Mouse (Mus musculus) fat pad, adult 2 months (tissue): ENCODE results near the gene Etnk2.
"Not testable (repeated sequence)": the region's sequence is repeated elsewhere in the genome, so short reads cannot be mapped to it uniquely, and the experiment has no call there.

Source experiments
- DNase-seq: peaks from one replicate; pipeline ENCODE4 v3.0.0-alpha.2; 2011; ENCODE audit warnings: low read depth, low spot score; ENCODE audit errors: extremely low read depth

Gene Etnk2

GRCm38 (mm10) chr1:133363276-133364021, at the start of gene Etnk2:
Gene Etnk2, plus strand, starts transcription at chr1:133363572.
- DNase-seq = no peak

- no peak for DNase-seq
Observed at GRCm38 (mm10) chr1:133314364-133314763, 49.0 kb upstream of the Etnk2 start.

DNA sequence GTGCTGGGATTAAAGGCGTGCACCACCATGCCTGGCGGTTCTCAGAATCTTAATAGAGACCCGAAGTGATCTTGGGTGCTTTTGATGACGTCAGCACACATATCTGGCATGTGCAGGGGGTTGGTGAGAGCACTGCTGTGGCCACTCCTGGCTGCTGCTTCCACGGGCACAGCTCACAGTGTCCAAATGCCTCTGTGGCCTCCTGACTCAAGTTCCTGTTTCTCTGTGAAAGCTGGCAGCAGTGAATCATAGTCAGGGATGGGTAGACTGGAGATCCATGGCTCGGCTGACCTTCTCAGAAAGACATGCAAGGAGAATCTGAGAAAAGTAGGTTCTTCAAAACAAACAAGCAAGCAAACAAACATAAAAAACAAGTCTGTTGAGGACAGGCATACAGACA, 47.6 kb upstream of the Etnk2 start:
- DNase-seq = no peak

- no peak for DNase-seq
Observed at GRCm38 (mm10) chr1:133316577-133316976, 46.8 kb upstream of the Etnk2 start.

DNA sequence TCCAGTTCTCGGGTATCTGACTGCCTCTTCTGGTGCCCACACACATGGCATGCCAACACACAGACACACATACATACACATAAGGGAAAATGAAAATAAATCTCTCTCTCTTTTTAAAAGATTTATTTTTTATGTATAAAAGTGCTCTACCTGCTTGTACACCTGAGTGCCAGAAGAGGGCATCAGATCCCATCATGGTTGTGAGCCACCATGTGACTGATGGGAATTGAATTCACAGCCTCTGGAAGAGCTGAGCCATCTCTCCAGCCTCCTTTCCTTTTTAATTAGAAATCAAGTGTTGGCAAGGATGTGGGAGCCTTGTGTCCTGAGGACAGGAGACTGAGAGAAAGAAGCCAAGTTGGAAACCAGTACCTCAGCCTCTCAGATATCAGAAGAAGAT, 46.2 kb upstream of the Etnk2 start:
- no peak for DNase-seq

DNA sequence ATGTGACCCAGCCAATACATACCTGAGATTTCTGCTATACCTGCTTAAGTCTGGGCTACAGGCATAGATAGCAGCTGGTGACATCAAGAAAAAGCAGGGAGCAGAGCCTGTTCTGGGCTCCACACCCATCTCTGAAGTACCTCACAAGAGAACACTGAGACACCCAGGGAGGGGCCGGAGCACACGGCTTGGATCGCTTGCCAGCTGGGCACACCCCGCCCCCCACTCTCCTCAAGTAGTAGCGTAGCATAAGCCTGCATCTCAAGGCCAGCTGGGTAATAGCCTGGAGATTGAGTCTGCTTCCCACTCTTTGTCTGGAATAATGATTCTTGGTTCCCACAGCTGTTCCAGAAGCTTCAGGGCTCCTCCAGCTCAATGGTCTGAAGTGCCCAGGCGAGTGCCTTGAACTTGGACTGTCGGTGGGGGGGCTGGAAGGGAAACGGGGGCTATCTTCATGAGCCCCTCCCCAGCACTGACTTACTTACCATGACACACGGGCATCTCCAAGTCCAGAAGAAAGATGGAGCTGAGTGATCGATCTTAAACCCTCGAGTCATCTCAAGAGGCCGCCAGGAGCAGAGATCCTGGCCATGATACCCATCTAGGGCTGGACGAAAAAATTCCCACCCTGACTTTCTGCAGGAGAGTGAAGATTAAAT, 42.0 kb upstream of the Etnk2 start, which contains the start of gene Kiss1:
TSS of gene Kiss1 (plus strand) at position 609 of the 659 bp plus-strand sequence.
- DNase-seq = no peak

- no peak for DNase-seq
Observed at GRCm38 (mm10) chr1:133323333-133323732, 40.0 kb upstream of the Etnk2 start.

DNA sequence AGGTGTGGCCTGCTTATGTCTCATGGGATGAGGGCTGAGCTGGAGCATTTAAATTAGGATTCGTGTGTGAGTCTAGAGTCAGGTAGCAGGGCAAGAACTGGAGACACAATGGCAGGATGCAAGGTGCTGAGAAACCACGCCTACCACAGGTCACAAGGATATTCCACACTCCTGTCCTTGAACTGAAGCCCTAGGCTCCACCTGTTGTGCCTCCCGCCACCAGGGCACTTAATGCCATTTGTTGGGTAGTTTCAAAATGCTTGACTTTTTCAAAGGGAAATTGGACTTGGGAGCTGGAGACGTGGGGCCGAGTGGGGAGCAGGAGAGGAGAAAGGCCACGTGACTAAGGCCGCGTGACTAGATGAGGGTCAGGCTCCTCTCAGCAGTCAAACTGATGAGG, 37.4 kb upstream of the Etnk2 start:
- DNase-seq = no peak

DNA sequence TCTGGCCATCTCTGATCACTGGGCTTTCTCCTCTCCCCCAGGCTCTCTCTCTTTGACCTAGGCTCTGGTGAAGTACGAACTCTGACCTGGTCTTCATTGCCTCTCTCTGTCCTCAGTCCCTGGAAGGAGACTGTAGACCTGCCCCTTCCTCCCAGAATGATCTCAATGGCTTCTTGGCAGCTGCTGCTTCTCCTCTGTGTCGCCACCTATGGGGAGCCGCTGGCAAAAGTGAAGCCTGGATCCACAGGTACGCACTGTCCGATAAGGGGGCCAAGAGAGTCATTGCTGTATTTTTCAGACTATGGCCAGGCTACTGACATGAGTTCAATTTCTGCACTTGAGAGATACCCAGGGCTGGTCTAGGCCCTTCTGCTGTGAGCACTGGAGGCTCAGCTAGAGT, 36.3 kb upstream of the Etnk2 start:
- no peak for DNase-seq

DNA sequence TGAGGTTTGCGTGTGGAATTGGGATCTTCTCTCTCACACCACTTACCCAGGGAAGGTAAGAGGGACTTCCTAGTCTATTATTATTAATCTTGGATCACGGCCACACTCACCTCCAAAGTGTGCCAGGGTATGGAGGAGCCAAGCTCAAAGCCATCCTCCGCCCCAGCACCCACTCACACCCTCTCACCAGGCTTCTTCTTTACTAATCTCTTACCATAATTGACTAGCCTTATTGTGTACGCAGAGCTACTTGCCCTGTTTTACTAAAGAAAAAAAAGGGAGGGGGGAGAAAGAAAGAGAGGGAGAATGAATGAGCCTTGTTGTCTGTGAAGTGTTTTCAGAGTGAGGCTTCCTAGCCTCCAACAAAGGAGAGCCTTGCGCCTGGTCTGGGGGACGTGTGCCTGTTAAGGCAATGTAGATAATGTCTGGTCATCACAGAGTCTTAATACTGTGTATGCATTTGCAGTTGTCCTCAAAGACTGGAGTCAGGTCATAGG, 35.0 kb upstream of the Etnk2 start:
- DNase-seq = no peak

- no peak for DNase-seq
Observed at GRCm38 (mm10) chr1:133328896-133329637, 34.3 kb upstream of the Etnk2 start.

DNA sequence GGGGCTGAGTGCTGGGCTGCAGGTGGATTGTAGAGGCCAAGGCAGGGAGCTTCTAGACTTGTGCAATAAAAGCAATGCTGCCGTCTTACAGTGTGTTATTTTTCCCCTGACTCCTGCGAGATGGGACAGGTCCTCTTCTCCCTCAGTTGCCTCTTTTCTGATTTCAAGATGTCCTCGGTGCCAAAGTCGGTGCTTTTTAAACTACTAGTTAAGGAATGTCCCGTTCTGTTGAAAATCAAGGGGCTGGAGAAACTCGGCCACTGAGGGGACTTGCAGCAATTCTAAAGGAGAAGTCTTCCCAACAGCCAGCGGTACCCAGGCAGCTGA, 33.8 kb upstream of the Etnk2 start:
- DNase-seq = no peak

DNA sequence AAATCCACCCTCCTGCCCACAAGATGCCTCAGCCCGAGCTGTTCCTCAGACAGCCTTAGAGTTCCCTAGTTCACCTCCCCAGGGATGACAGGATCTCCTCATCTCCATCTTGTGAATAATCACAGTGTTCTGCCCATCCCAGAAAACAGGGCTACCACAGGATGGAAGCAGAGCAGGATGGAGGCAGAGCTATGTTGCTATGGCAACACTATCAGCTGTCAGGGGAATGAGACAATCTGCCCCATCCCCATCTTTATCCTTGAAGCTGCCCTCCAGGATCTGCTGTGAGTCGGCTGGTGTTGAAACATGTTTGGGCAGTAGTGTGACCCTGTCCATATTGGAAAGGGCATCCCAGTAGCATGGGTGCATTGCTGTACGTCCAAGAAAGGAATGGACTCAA, 32.2 kb upstream of the Etnk2 start:
- DNase-seq = no peak

DNA sequence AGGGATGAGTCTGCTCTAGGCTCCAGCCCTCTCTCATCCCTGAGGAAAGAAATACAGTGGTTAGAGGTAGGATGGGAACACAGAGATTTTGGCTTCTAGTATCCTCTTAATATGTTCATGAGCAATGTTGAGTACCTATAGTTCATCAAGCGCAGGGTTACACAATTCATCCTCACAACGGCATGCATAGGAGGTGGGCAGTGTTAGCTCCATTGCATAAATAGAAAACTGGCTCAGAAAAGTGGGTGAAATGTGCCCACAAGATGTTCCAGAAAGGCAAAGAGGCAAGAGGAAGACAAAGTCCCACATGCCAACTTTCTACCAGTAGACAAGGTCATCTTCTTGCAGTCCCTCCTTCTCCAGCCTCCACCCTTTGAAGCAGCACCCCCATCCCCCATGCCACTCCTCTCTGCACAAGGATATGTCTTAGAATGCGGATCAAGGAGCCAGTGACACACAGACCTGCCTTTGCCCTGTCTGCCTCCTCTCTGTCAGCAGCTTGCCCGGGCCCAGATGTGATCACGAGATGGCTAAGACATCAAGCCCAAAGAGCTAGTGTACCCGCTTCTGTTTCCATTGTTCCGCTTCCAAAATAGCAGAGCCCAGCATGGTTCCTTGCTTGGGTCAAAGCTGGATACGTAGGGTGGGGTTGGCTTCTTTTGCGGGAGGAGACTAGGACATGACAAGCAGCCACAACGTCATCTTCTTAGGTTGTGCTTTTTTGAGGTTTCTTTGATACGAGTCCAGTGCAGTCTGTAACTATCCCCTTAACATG, 30.5 kb upstream of the Etnk2 start:
- no peak for DNase-seq

- DNase-seq = no peak
Observed at GRCm38 (mm10) chr1:133333937-133334336, 29.4 kb upstream of the Etnk2 start.

GRCm38 (mm10) chr1:133340403-133340802, 23.0 kb upstream of the Etnk2 start:
- not testable (repeated sequence) for DNase-seq

DNA sequence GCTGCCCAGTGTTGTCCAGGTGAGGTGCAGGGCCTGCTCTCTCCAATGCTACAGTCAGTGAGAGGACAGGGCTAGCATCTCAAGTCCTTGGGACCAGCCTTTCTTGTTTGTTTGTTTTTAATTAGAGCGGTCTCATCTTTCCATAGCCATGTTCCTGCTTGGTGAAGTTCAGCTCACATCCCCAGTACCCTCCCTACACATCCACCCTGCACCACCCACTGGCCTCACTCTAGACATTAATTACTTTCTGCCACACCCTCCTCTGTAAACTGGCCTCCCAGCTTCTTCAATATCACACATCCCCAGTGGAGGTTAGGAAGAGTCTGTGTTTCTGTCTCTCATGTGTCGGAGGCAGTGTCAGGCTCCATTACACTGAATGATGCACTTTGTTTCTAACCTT, 19.0 kb upstream of the Etnk2 start:
- no peak for DNase-seq

DNA sequence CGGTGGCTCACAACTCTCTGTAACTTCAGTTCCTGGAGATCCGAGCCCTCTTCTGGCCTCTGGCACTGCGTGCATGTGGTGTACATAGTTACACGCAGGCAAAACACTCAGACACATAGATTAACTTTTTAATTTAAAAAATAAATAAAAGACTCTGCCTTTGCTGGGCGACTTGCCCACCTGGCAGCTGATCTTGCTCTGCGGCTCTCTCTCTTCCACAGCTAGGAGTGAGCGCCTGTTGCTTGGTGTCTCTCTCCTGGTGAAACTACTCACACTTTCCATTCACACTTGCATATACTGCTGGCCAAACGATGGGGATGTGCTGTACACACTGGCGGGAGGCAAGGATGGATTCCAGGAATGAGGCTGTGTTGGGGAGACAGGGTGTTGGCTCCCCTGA, 16.8 kb upstream of the Etnk2 start:
- DNase-seq = no peak

GRCm38 (mm10) chr1:133347226-133347625, 16.1 kb upstream of the Etnk2 start:
- DNase-seq = no peak

GRCm38 (mm10) chr1:133347693-133348520, 15.5 kb upstream of the Etnk2 start:
- no peak for DNase-seq
